Mouse (Mus musculus) erythroid progenitor cell, adult 5-6 weeks (primary cell): Measurements from ENCODE around the gene Actg2. TPM values are rescaled to one million over a fixed set of nuclear protein-coding genes. Genes with fewer than 3 reads are reported as not detected.
"Not testable (repeated sequence)": the region's sequence is repeated elsewhere in the genome, so short reads cannot be mapped to it uniquely, and the experiment has no call there.

ENCODE experiments used
- ATAC-seq: replicated peaks from 2 replicates; pipeline ENCODE4 v1.8.0; 2016; ENCODE audit warnings: moderate number of reproducible peaks, mild to moderate bottlenecking, moderate TSS enrichment, inconsistent platforms; ENCODE audit not compliant: poor library complexity, low FRiP score, severe bottlenecking
- total RNA-seq, 2 experiments: library from RNA; stranded (forward) in 1 of 2; stranded (reverse) in 1 of 2; fragments of 150-400 nt in 1 of 2; fragments of 186-747, 209-891 nt in 1 of 2; gene quantifications; 2 replicates each; pipeline versions ENCODE4 v1.2.3 to v1.2.4; 2015 to 2017; ENCODE audit warnings: low replicate concordance in 2 of 2

The Actg2 gene
- not detected in 2 replicates for total RNA-seq (2015; ENCODE audit: low replicate concordance)
- not detected in 2 replicates for total RNA-seq (2017; ENCODE audit: low replicate concordance)

GRCm38 (mm10) chr6:83536028-83536794 lies at the start of gene Actg2:
Actg2 (minus strand) TSS chr6:83536265.
- ATAC-seq, result no peak

DNA sequence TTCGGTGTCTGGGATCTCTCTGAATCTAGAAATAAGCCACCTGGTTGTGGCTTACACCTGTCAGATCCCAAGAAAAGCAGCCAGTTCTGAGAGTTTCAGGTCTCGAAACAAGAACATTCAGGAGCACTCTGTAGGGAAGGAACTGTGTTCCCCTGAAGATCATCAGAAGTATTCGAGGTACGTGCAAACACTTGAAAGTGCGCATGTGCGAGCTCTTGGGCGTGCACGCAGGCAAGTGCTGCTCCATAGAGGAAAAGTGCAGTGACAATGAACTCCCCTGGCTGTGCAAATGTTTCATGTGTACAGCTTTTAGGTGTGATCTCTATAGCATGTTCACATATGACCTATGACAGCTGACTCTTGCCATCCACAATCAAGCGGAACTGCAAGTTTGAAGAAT lies 49.3 kb upstream of the Actg2 start:
- not testable (repeated sequence) for ATAC-seq

- ATAC-seq, result no peak
Observed at GRCm38 (mm10) chr6:83583591-83583990, 47.5 kb upstream of the Actg2 start.

DNA sequence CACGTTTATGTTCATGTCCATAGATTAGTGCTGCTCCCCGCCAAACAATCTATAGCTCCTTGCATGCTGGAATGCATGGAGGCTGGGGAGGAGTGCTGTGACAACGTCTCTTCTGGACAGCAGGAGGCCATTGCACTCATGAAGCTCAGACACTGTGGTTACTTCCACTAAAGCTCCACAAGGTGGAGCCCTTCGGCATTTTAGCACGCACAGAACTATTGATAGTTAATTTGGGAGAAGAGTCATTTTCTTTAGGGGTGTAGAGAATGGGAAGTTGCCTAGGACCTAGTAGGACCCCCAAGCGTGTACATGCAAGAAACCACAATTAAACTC lies 46.8 kb upstream of the Actg2 start:
- ATAC-seq, result peak; percentile 80

DNA sequence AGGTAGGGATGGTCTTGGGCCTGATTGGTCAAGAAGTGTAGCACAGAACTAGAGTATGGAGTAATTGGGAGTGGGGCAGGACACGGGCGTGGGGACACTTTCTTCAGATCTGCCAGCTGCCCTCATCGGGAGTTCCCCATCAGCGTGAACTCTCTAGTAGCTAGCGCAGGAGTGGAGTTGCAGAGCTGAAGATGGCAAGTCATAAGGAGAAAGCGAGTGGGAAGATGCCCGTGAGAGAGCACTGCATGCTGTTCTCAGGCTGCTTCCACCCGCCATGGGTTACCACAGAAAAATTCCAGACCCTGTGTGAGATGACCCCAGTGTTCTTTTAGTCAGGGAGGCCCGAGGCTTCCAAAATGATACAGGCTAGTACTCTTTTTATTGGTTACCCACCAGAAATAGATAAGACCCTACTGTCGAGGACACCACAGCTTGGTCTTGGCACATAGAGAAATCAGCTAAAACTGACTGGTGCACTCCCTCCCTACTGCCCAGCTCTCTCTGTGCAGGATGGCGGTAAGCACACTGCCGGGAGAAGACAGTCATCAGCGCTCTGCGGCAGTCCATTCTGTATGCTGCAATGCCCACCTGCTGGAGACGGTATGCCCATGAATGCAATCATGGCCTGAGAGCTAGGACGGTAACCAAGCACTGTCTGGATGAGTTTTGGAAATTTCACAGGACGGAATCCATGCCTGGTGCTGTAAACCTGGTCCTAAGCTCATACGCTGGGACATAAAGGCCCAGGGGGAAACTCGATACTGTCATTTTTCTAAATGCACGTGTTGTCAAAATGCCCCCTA lies 46.3 kb upstream of the Actg2 start:
- ATAC-seq, result 0 out of 2 replicates have a peak, but pooled peaks have one; percentile 22

- ATAC-seq, result no peak
Observed at GRCm38 (mm10) chr6:83577534-83577933, 41.5 kb upstream of the Actg2 start.

DNA sequence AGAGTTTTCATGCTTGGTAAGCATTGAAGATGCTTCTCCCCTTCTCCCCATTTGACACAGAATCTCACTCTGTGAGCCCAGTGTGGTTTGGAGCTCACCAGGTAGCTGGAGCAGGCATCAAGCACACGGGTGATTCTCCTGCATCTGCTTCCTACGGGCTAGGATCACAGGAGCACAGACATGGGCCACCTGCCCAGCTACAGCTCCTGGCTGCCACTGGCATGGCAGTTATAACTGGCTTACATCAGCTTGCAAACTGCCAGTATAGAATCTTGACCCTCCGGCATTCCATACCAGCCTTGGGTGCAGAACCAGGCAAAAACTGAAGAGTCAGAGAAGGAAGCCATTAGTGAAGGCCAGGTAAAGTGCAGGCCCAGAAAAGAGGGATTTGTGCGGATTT lies 39.5 kb upstream of the Actg2 start:
- no peak for ATAC-seq

- ATAC-seq, result no peak
Observed at GRCm38 (mm10) chr6:83572671-83573070, 36.6 kb upstream of the Actg2 start, which contains the start of gene Stambp. Stambp (minus strand) TSS chr6:83572729.

DNA sequence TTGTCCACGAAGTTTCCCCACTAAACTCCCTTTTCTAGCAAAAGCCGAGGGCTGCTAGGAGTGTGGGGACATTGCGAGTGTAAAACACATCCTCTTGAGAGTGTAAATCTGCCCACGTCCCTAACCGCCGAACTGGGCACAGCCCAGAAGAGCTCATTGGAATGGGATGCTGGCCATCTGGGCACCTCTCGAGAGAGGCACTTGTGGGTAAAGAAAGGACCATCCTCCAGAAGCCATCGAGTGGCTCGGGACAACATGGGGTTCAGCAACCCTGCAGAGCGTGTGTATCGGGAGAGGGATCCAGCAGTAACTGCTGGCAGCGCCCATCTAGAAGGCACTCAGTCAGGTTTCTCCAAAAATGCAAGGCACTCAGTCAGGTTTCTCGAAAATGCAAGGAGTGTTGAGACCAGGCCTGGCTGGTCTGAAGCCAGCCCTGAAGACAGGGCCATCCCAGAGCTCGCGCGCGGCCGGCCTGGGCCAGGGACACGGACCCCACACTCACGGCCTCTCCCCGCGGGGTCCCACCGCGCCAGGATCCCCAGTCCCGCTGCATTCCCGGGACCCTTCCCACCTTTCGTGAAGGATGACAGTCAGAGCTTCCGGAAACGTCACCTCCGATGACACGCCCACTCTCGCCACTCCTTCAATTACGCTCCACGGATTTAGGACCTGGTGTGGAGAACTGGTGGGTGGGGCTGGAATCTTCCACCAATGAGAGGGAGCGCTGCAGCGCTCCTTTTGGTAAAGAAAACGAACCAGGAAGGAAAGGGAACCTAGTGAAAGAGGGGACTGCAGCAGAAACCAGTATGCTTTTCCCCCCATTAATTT lies 36.0 kb upstream of the Actg2 start:
- peak; percentile 99 for ATAC-seq

DNA sequence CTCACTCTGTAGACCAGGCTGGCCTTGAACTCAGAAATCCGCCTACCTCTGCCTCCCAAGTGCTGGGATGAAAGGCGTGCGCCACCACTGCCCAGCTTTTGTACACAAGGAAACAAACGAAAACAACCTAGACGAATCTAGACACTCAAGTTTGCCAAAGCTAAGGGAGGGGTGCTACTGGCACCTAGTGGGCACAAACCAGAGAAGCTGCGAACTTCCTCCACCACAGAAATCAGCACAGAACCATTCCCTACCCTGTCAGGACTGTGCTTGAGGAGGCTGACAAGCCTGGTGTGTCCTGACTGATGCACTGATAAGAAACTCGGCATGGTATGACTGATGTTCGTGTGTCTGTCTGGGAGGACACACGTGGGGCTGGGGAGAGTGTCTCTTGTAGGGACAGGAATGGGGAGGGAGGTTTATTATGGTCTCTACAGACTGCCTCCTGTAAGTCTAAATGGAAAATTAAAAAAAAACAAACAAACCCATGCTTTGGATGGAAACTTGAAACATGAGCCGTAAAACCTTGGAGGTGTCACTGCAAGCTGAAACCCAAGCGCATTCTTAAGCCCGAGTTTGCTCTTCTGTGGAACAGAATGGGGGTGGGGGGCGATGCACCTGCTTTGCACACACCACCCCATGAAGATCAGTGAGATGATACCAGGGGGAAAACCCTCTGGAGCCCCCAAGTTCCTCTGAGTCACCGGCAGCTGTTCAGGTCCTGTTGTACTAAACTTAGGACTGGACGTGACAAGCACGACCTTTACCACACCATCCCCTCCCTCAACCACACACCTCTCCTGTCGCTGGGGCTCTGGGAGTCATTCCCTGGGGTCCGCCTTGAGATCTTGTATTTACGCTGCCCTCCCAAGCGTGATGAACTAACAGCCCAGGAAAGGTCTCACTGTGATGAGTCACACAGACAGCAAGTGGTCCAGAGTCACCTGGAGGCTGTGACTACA lies 33.1 kb upstream of the Actg2 start:
- ATAC-seq, result no peak

DNA sequence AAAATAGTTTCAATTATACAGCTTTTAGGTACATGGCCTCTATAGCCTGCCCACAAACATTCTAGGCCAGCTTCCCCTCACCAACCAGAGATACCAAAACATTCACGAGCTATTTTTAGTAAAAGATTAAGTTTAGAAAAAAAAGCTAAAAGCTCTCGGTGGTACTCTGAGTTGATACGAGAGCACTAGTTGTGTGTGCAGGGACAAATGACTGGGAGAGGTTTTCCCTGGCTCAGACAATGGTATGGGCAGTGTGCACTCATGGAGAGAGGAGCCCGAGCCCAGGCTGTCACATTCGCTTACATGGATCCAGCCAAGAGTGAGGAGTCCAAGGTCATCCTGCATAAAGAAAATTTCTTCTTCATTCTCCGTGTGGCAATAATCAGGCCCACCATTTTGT lies 19.9 kb upstream of the Actg2 start:
- no peak for ATAC-seq

DNA sequence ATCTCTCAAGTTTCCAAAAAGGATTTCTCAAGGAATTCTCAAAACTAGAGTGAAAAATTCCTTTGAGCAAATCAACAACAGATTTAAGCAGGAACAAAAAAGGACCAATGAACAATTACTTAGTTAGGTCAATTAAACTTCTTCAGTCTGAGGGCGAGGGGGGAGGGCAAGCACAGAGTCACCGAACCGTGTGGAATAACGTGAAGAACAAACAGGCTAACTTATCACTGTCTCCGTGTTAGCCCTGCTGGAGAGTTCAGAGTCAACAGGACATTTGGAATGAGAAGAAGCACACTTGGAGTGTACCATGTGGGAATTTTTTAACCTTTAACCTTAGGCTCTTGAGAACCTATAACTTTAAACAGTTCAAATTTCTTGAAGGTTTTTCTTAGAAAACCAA lies 12.3 kb upstream of the Actg2 start:
- ATAC-seq, result no peak

DNA sequence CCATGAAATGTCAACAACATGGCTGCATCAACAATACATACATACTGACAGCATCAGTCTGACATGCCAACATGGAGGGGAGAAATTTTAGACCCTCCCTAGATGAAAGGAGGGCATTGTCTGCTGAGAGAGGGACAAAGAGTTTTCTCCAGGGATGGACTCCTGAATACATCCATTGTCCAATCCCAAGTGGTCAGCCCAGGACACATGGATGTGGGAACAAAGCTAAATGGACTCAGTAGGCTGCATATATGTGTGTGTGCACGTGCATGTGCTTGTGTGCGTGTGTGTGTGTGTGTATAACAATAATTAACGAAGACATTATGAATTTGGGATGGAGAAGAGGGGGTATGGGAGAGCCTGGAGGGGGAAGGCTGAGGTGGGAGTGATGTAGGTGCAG lies 9.7 kb upstream of the Actg2 start:
- ATAC-seq, result no peak

DNA sequence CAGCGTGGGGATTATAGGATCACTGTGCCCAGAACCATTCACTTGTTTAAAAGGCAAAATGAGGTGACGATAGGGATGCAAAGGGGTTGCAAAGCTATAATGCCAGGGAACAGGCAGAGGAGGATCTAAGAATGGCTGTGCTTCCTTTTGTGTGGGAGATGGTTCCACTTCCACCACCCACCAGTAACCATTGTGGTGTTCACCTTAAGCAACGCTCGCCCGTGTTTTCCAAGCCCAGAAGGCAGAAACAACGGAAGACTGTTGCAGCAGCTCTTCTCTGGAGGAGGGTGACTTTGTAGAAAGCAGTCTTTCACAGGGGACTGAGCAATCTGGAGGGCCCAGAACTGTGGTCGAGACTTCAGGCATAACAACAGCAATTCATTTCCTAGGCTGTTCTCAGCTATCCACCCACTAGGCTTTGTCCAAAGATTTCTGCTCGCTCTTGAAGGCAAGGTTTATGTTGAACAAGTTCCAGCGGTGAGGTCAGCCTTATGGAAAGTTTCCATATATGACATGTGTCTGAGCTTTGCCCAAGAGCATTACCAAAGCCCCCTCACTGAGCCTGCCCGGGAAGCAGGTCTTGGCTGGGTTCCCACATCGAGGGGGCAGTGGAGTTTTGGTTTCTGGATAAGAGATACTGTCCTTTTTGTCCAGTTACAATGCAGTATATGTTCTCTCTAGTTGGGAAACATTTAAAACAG lies 5.8 kb upstream of the Actg2 start:
- ATAC-seq, result no peak

DNA sequence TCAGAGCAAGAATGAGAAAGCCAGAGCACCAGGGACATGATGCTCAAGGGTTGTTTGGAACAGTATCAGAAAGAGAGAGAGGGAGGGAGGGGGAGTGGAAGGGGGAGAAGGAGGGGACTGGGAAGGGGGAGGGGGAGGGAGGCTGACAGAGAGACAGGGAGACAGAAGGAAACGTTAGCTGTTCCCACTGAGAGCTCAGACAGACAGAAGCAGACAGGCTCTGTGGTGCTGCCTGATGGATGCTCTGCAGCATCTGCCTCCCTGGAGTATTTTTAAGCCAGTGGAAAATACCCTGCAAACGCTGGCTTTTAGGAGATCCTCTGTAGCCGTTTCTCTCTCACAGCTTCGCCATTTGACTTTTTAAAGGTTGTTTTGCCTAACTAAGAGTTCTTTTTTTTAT lies 4.0 kb upstream of the Actg2 start:
- ATAC-seq, result no peak

- ATAC-seq, result no peak
Observed at GRCm38 (mm10) chr6:83536795-83537059, 662 bp upstream of the Actg2 start.

GRCm38 (mm10) chr6:83532608-83533007 lies 3.5 kb downstream of the Actg2 start:
- ATAC-seq, result no peak

DNA sequence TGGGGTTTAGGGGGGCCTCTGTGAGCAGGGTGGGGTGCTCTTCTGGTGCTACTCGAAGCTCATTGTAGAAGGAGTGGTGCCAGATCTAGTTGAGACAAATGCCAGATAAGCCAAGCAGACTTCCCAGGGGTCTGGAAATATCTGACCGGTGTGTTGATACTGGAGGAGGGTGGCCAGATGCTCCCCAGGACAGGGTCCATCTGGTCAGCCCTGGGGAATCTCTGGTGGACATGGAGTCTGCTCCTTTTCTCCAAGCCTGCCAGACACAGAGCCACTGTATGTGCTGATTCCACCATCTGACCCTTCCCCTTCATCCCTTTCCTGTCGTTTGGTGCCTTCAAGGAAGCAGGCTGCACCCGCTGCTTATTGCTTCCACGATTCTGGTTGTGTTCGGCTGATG lies 12.9 kb downstream of the Actg2 start:
- no peak for ATAC-seq

GRCm38 (mm10) chr6:83521784-83522183 lies 14.3 kb downstream of the Actg2 start:
- no peak for ATAC-seq
